Mouse (Mus musculus): ENCODE data around the gene St3gal4. TPM values are rescaled to one million over a fixed set of nuclear protein-coding genes. Genes with fewer than 3 reads are reported as not detected.

St3gal4 gene
- 33.9 TPM for total RNA-seq (2023)

GRCm38 (mm10) chr9:35119168-35119567, at the start of gene St3gal4:
Gene St3gal4, minus strand, starts transcription at chr9:35119268.

Other genes with a start within 250 kb of the St3gal4 start
- 27.6 TPM for gene Dcps, start 56.8 kb upstream of the St3gal4 start, total RNA-seq (2023)
- 105 TPM for gene Srpr, start 80.9 kb upstream of the St3gal4 start, total RNA-seq (2023)
- gene Tirap, start 81.0 kb upstream of the St3gal4 start, total RNA-seq (2023): 5.6 TPM
- gene Foxred1, start 91.8 kb upstream of the St3gal4 start, total RNA-seq (2023): 20.6 TPM
- 16.4 TPM for gene Fam118b, start 148.5 kb upstream of the St3gal4 start, total RNA-seq (2023)
- 33.0 TPM for gene Rpusd4, start 148.6 kb upstream of the St3gal4 start, total RNA-seq (2023)

All from CD4-positive naive resting alpha-beta T cell, adult 76 days (primary cell).